Mouse (Mus musculus) heart, postnatal 0 days (tissue): ENCODE data around the gene Rbm47.

Experiments
- CTCF ChIP-seq: IDR thresholded peaks from 2 replicates; pipeline ENCODE4 v1.5.1; 2016; ENCODE audit warnings: antibody characterized with exemption, control low read depth, low read depth
- EP300 ChIP-seq: IDR thresholded peaks from 2 replicates; pipeline ENCODE4 v1.6.1; 2016; ENCODE audit warnings: antibody characterized with exemption, low read depth

- TF ChIP-seq CTCF (no peak), EP300 (no peak)
Observed at GRCm38 (mm10) chr5:66128948-66129347, 44.0 kb downstream of the Rbm47 start.
